9 mouse cellular contexts compared by ENCODE assay signal in the genomic region with DNA sequence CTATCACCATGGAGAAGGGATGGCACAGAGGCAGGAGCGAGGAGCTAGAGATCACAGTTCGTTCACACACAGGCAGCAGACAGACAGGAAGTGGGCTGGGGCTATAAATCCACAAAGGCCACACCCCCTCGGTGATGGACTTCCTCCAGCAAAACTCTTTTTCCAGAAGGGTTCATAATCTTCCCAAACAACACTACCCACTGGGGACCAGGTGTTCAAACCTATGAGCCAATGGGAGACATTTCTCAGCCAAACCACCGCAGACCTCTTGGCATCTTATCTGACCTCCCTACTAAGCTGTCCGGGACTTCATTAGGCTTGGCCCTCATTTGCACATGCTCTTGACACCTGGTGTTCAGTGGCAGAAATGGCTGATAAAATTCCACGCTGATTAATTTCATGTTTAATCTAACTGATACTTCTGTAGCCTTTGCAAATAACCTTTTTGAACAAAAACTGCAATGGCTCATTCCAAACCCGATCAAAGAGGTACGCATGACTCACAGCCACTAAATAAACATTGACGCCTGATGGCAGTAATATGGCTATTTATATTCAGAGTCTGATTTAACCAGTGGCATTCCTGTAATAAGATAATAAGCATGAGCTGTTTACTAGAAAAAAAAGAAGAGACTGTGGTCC.
A peak's percentile ranks its signal among the peaks of the same experiment; 100 is the strongest.
DNase-seq lines count a peak whose midpoint lies in the region; ATAC-seq and TF ChIP-seq lines count a peak whose summit lies in the region.
"Had no signal": no experiment of that assay in that cellular context is flagged by ENCODE, and none has a peak within 500 bp of the region (broad histone marks: within the 10 kb centered on the region; RNA-seq: fewer than 3 reads in every experiment).

No protein-coding gene starts in this region.

- TF ChIP-seq CTCF in stomach, postnatal 0 days (IDR thresholded peaks at IDR 0.05; ENCODE audit: low read depth) = peak; percentile 39; the same call in 1 of the 2 replicates
- no peak for TF ChIP-seq CTCF in left cerebral cortex, adult 2 months (IDR thresholded peaks at IDR 0.05)

- intact Hi-C loops in left cerebral cortex, adult 2 months (cut with DNase I) = no loop called here

- H3K27ac ChIP-seq in forebrain, embryonic 11.5 days (ENCODE audit: low read depth, low read length) = peak overlapping the region; percentile 38; the same call in 1 of the 2 replicates
- H3K27ac ChIP-seq in forebrain, embryonic 10.5 days = no peak overlapping the region
- no peak overlapping the region for H3K27ac ChIP-seq in intestine, embryonic 16.5 days (ENCODE audit: low read length)
- H3K27ac ChIP-seq in stomach, postnatal 0 days (replicated peaks) = 0 out of 2 replicates have a peak overlapping the region, but pooled peaks have one; percentile 8
- no peak overlapping the region for H3K27ac ChIP-seq in left cerebral cortex, adult 2 months
- H3K27ac ChIP-seq: lung, embryonic 15.5 days had no signal

- TF ChIP-seq EP300 in stomach, postnatal 0 days (optimal IDR thresholded peaks at IDR 0.05) = no peak

- H3K36me3 ChIP-seq in forebrain, embryonic 11.5 days (ENCODE audit: control insufficient read depth, insufficient read depth, low read length) = no peaks in the 10 kb centered on the region
- no peaks in the 10 kb centered on the region for H3K36me3 ChIP-seq in forebrain, embryonic 10.5 days (replicated peaks)
- no peaks in the 10 kb centered on the region for H3K36me3 ChIP-seq in intestine, embryonic 16.5 days (ENCODE audit: control insufficient read depth, insufficient read depth, low read length)
- no peaks in the 10 kb centered on the region for H3K36me3 ChIP-seq in stomach, postnatal 0 days (ENCODE audit: control insufficient read depth, insufficient read depth, low read length)
- H3K36me3 ChIP-seq: lung, embryonic 15.5 days had no signal

- no peaks in the 10 kb centered on the region for H3K9me3 ChIP-seq in forebrain, embryonic 11.5 days (ENCODE audit: control insufficient read depth, low read length)
- H3K9me3 ChIP-seq in forebrain, embryonic 10.5 days = no peaks in the 10 kb centered on the region
- H3K9me3 ChIP-seq in intestine, embryonic 16.5 days (ENCODE audit: control insufficient read depth, low read length) = no peaks in the 10 kb centered on the region
- no peaks in the 10 kb centered on the region for H3K9me3 ChIP-seq in stomach, postnatal 0 days (ENCODE audit: control insufficient read depth, low read length)
- H3K9me3 ChIP-seq: lung, embryonic 15.5 days had no signal

- H3K27me3 ChIP-seq in forebrain, embryonic 11.5 days (ENCODE audit: control insufficient read depth, insufficient read depth, low read length) = no peaks in the 10 kb centered on the region; the same call in 1 of the 2 replicates
- peaks cover 58% of the 10 kb centered on the region for H3K27me3 ChIP-seq in forebrain, embryonic 10.5 days (ENCODE audit: poor library complexity, severe bottlenecking)
- H3K27me3 ChIP-seq in intestine, embryonic 16.5 days (replicated peaks; ENCODE audit: control insufficient read depth, insufficient read depth, low read length) = no peaks in the 10 kb centered on the region
- no peaks in the 10 kb centered on the region for H3K27me3 ChIP-seq in stomach, postnatal 0 days (ENCODE audit: control insufficient read depth, insufficient read depth, low read length)
- H3K27me3 ChIP-seq: lung, embryonic 15.5 days had no signal

- no peak overlapping the region for H3K4me2 ChIP-seq in forebrain, embryonic 11.5 days (ENCODE audit: low read depth, low read length, severe bottlenecking)
- H3K4me2 ChIP-seq in intestine, embryonic 16.5 days (ENCODE audit: low read depth, low read length) = no peak overlapping the region
- no peak overlapping the region for H3K4me2 ChIP-seq in stomach, postnatal 0 days (replicated peaks; ENCODE audit: low read depth)
- H3K4me2 ChIP-seq: lung, embryonic 15.5 days had no signal

- no peak for DNase-seq in forebrain, embryonic 11.5 days (ENCODE audit: low spot score)
- DNase-seq in forebrain, embryonic 10.5 days (ENCODE audit: extremely low spot score, low spot score) = no peak
- DNase-seq in thymus, postnatal 14 days = peak; percentile 30
- DNase-seq in thymus, postnatal 36 days = no peak
- peak; percentile 72 for DNase-seq in stomach, postnatal 0 days (ENCODE audit: low spot score)
- no peak for DNase-seq in spleen, postnatal 10 days (ENCODE audit: low spot score in 2 of 2)
- DNase-seq in left cerebral cortex, adult 2 months (ENCODE audit: extremely low spot score in 1 of 2, low spot score in 2 of 2) = no peak

- peaks cover 3% of the 10 kb centered on the region for H3K4me1 ChIP-seq in forebrain, embryonic 11.5 days (replicated peaks; ENCODE audit: control insufficient read depth, insufficient read depth, low read length)
- H3K4me1 ChIP-seq in forebrain, embryonic 10.5 days = peaks cover 26% of the 10 kb centered on the region
- no peaks in the 10 kb centered on the region; the same call in 1 of the 2 replicates for H3K4me1 ChIP-seq in intestine, embryonic 16.5 days (ENCODE audit: control insufficient read depth, insufficient read depth, low read length)
- H3K4me1 ChIP-seq in stomach, postnatal 0 days (replicated peaks; ENCODE audit: control insufficient read depth, insufficient read depth) = no peaks in the 10 kb centered on the region

- WGBS in forebrain, embryonic 11.5 days = 47% methylated on average over 9 of the region's 9 CpGs
- WGBS in forebrain, embryonic 10.5 days = 66% methylated on average over 9 of the region's 9 CpGs
- WGBS in intestine, embryonic 16.5 days = 51% methylated on average over 9 of the region's 9 CpGs
- WGBS in stomach, postnatal 0 days = 34% methylated on average over 9 of the region's 9 CpGs

- no peak overlapping the region for H3K4me3 ChIP-seq in forebrain, embryonic 11.5 days (ENCODE audit: low read depth, low read length)
- H3K4me3 ChIP-seq in forebrain, embryonic 10.5 days = no peak overlapping the region
- no peak overlapping the region for H3K4me3 ChIP-seq in intestine, embryonic 16.5 days (ENCODE audit: low read length)
- no peak overlapping the region for H3K4me3 ChIP-seq in stomach, postnatal 0 days (ENCODE audit: low read depth, low read length)
- no peak overlapping the region for H3K4me3 ChIP-seq in left cerebral cortex, adult 2 months
- H3K4me3 ChIP-seq: lung, embryonic 15.5 days had no signal

- H3K9ac ChIP-seq in forebrain, embryonic 11.5 days (ENCODE audit: low read length) = no peak overlapping the region
- no peak overlapping the region for H3K9ac ChIP-seq in intestine, embryonic 16.5 days (ENCODE audit: low read depth, low read length)
- H3K9ac ChIP-seq in stomach, postnatal 0 days (ENCODE audit: low read length) = no peak overlapping the region
- H3K9ac ChIP-seq: lung, embryonic 15.5 days had no signal

- no peak for ATAC-seq in forebrain, embryonic 11.5 days (replicated peaks; ENCODE audit: low FRiP score)
- peak; percentile 40 for ATAC-seq in intestine, embryonic 16.5 days
- ATAC-seq in stomach, postnatal 0 days (ENCODE audit: low FRiP score, low TSS enrichment) = peak; percentile 87

Comparison
In these comparisons a context has a peak if more than half of its experiments do, and no peak if none do; other contexts are left out.
1. DNase-seq: peak in thymus, postnatal 14 days (single experiment) and stomach, postnatal 0 days (single experiment); none in forebrain, embryonic 11.5 days (single experiment), forebrain, embryonic 10.5 days (single experiment), thymus, postnatal 36 days (0 of 2), spleen, postnatal 10 days (0 of 2) and left cerebral cortex, adult 2 months (0 of 2).
2. H3K27ac ChIP-seq: peak in forebrain, embryonic 11.5 days (single experiment) and stomach, postnatal 0 days (single experiment); none in forebrain, embryonic 10.5 days (single experiment), intestine, embryonic 16.5 days (single experiment) and left cerebral cortex, adult 2 months (single experiment).